Mouse (Mus musculus): ENCODE data around the gene Apex2. TPM values are rescaled to one million over a fixed set of nuclear protein-coding genes. Genes with fewer than 3 reads are reported as not detected.

The Apex2 gene
- polyA plus RNA-seq, 1 experiment from 2014 or later = 6.7 TPM

DNA sequence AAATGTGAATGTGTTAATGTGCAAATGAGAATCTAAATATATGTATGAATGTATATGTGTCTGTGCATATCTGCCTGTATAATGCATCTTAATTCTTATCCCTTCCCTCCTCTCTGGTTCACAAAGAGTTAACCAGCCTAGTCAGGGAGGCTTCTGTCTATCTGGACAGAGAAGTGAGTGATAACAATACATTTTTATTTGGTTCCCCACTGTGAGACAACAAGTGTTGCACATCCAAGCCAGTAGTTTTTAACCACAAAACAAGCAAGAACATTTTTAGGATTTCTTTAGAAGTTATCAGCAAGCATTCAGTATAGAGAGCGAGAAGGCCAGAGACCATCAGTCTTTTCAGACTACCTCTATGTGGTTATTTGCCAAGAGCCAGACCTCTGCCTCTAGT, 118.3 kb downstream of the Apex2 start:
- no peak for DNase-seq
- Histone ChIP-seq H3K9me3 (ENCODE audit: low read length) (no peaks in the 10 kb centered on the region), H3K4me2 (ENCODE audit: low read depth, low read length) (no peak overlapping the region), H3K9ac (replicated peaks) (no peak overlapping the region), H3K4me3 (ENCODE audit: low read depth, low read length) (no peak overlapping the region), H3K27me3 (ENCODE audit: insufficient read depth, low read length) (no peaks in the 10 kb centered on the region), H3K4me1 (ENCODE audit: insufficient read depth) (peaks cover under 1% of the 10 kb centered on the region; the same call in 1 of the 2 replicates), H3K27ac (ENCODE audit: low read depth) (no peak overlapping the region), H3K36me3 (replicated peaks; ENCODE audit: insufficient read depth, low read length) (no peaks in the 10 kb centered on the region)
- WGBS (ENCODE audit: insufficient replicate concordance) = 76% methylated on average over 1 of the region's 1 CpGs
- ATAC-seq = no peak
- no peak for TF ChIP-seq CTCF (IDR thresholded peaks at IDR 0.05; ENCODE audit: low read depth)
- no peak for TF ChIP-seq EP300 (IDR thresholded peaks at IDR 0.05; ENCODE audit: low read depth)

Small RNA genes lying within 50 kb of the gene (microRNA-seq; reads per million reads assigned to microRNA genes)
- gene Mir3620 = not detected

Other genes with a start within 250 kb of the Apex2 start
- 9.9 and 10.0 TPM in 2 replicates for gene Tmem29, start 130.7 kb downstream of the Apex2 start, polyA plus RNA-seq (2015; fragmentation: Nextera tagmentation; extraction: Ambion mirVana)
- 444 and 462 TPM in 2 replicates for gene Alas2, start 42.5 kb downstream of the Apex2 start, polyA plus RNA-seq (2015; fragmentation: Nextera tagmentation; extraction: Ambion mirVana)
- gene Pfkfb1, start 1.6 kb downstream of the Apex2 start, polyA plus RNA-seq (2015; fragmentation: Nextera tagmentation; extraction: Ambion mirVana) = 21.9 and 22.0 TPM in 2 replicates
- 0.22 and 0.51 TPM in 2 replicates for gene Tro, start 67.7 kb upstream of the Apex2 start, polyA plus RNA-seq (2015; fragmentation: Nextera tagmentation; extraction: Ambion mirVana)
- 30.0 and 32.1 TPM in 2 replicates for gene Maged2, start 224.5 kb upstream of the Apex2 start, polyA plus RNA-seq (2015; fragmentation: Nextera tagmentation; extraction: Ambion mirVana)

Data from liver, postnatal 0 days (tissue).